Mouse (Mus musculus): ENCODE results near the gene Tubd1. TPM values are rescaled to one million over a fixed set of nuclear protein-coding genes. Genes with fewer than 3 reads are reported as not detected.

Gene Tubd1
- total RNA-seq, 2 experiments from 2014 or later = 3.5 to 3.7 TPM

DNA sequence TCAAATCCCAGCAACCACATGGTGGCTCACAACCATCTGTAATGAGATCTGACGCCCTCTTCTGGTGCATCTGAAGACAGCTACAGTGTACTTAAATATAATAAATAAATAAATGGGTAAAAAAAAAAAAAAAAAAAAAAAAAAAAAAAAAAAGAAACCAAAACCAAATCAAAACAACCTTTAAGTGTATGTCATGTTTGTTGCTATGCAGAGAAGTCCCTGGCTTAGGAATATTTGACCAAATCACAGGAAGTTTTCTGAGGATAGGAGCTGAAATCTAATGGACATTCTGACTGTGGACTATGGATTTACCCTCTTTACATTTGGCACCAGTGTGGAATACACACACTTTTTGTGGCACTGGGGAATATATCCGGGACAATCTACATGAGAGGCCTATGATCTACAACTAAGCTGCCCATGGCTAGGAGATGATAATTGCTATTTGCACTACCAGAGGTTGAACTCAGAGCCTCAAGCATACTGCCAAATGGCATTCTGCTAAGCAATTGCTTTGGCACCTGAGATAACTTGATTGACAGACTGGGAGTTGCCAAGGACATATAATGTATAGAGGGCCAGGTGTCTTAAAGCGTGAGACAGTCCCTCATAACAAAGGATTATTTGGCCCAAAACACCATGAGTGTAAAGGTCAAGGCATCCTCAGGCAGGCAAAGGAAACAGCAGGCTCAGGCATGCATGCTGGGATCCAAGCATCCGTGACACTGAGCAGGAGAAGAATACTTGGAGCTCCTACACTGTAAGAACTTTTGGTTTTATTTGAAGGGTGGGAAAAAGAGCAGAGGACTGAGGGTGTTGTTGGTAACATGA, 54.8 kb downstream of the Tubd1 start:
- DNase-seq = no peak

DNA sequence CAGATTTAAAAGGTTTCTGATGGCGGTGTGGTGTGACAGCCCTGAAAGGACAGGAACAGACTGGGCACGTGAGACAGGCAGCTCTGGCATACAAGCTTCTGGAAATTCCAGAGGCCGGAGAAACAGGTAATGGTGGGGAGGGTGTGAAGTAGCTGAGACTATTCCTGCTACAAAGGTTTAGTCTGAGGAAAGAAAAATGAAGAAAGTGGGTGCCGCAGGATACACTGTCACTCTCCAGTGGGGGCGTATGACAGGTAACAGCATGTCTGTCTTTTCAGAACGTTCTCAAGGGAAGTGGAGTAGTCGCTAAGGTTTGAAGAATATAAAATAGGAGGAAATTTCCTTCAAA, 55.4 kb downstream of the Tubd1 start:
- no peak for DNase-seq

DNA sequence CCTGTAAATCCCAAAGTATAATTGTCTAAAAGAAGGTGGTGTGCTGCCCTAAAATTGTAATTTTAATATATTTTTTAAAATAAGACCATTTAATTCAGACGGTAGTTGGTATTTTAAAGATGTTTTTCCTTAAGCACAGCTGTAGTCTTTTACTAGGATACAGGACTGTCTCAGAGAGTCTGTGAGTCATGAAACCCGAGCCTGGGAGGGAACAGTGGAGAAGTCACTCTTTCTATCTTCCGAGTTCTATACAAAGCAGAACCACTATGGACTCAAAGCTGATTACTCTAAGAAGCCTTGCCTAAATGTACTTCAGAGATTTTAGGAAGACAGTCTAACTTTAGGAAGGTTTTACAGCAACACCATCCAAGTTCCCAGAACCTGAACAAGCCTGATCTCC, 57.3 kb downstream of the Tubd1 start:
- DNase-seq = no peak

DNA sequence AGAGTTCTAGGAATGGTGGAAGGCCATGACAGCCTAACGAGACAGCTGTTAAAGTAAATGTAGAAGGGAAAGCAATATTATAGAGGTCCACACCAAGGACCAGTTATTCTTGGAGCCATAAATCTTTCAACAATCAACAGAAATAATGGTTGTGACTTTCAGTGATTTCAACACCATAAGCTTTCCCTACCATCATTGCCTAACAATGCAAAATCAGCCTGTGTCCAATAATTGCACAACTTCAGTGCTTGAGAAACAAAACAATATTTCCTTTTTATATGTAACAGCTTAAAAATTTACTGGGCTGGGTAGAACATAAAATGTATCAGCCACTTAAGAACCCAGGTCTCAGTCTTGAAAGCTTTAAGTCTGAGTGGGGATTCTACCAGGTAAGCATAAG, 58.9 kb downstream of the Tubd1 start:
- no peak for DNase-seq

DNA sequence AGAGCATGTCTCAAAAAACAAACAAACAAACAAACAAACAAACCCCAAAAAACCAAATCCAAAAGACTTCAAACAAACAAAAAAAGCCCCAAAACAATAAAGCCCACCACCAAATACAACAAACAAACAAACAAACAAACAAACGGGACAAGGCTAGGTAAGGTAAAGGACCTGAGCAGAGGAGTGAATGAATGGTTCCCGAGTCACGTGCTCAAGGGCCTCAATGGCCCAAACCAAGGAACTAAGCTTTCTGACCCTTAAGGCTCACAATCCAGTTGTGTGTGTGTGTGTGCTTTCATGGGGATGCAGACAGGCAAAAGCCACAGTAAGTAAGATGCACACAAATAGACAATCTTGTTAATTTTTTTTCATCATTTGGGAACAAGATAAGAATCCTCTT, 59.5 kb downstream of the Tubd1 start:
- no peak for DNase-seq

DNA sequence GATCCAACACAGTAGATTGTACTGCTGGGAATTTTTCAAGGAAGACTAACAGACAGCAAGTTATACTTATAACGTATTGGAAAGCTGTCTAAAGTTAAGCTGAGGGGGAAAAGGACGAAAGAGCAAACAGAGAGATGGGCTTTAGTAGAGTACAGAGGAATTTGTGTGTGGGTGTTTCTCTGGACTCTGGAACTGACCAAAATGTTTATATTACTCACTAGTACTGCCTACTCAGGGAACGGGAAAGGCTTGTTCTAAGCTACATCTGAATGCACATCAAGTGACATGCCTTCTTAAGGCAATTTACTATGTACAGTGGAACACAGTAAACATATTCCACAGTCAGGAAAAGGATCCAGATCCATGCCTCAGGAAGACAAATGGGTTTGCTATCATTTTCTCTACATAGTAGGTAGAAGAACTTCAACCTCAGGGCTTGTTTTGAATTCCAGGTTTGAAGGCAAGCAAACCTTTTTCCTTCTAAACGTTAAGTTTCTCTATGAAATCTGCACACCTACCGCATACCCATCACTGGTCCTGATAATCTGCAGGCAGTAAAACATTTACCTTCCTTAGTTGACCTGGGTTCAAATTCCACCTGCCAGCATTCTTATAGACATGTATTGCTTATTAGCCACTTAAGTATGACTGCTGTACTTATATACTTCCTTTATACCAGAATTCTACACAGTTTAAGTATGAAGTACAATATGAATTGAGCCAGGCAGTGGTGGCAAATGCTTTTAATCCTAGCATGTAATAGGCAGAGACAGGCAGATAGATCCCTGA, 60.1 kb downstream of the Tubd1 start:
- DNase-seq = no peak

DNA sequence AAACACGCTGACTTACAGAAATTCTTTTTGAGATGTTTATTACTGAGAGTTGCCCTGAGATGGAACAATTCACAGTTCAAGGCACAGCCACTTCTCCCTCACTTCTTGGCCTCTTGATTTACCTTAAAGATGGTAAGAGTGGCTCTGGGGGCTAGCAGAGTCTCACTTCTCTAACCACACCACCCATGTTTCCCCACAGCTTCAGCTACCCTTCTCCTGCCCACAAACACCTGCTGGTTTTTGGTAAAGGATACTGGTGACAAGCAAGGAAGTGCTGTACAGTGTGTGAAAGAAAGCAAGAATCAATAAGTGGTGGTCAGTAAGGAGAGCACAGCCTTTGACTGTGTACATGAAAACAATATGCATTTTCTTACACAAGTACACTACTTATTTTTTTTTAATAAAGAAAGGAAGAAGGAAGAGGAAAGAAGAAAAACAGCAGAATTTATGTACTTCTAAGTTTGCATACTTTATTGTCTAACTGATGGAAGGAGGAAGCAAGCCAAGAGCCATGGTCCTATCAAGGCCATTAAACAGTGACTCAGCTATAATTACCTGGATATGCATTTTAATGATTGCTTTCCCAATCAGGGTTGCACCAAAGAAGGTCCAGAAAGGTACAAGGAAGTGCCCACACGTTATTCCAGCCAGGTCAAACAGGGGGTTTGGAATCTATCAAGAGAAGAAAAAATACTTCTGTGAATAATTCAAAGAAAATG, 62.0 kb downstream of the Tubd1 start:
- no peak for DNase-seq

DNA sequence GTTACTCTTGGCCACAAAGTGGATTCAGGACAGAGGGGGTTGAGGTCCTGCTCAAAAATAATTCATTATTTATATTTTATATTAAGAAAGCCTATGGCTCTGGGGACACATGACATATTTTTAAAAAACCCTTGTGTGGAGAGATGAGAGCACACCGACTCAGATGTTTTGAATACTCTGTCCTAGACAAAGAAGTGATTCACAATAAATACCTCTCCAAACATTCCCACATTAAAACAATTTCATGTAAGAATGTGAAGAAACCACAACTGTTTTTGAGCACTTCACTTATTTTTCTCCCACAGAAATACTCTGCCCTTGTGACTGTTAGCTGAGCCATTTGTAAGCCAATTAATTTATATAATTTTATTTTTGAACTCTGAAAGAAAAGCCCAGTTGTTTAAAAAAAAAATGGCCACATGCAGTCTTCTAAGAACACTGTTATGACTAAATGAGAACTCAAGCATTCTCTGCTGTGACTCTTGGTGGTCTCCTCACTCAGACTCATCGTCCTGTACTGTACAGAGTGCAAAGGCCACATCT, 63.1 kb downstream of the Tubd1 start:
- no peak for DNase-seq

DNA sequence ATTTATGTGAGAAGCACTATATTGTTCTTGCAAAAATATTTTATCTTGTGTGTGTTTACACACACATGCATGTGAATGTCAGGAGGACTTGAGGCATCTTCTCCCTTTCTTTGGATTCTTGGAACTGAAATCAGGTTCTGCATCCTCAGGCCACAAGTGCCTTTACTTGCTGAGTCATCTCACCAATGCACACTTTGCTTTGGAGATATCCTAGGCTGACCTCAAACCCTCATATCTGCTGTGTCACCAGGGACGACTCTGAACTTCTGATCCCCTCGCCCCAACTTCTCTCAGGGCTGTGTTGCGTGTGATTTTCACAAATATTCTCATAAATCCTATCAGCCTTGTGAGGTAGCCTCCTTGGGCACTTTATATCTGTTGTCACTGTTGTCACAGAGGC, 65.4 kb downstream of the Tubd1 start:
- DNase-seq = no peak

DNA sequence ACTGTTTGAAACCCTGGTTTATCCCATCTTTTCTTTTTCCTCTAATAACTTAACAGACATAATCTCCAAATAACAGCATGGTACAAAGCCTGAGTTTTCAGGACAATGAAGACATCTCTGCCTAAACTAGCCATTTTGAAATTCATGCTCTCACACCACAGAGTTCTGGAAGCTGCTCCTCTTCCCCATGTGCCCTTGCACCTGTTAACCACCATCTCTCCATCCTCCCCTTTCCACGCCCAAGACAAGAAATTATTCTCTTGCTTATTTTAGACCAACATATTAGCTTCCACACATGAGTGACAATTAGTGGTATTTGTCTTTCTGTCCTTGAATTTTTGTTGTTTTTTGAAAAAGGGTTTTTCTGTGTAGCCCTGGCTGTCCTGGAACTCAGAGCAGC, 67.2 kb downstream of the Tubd1 start:
- DNase-seq = no peak

DNA sequence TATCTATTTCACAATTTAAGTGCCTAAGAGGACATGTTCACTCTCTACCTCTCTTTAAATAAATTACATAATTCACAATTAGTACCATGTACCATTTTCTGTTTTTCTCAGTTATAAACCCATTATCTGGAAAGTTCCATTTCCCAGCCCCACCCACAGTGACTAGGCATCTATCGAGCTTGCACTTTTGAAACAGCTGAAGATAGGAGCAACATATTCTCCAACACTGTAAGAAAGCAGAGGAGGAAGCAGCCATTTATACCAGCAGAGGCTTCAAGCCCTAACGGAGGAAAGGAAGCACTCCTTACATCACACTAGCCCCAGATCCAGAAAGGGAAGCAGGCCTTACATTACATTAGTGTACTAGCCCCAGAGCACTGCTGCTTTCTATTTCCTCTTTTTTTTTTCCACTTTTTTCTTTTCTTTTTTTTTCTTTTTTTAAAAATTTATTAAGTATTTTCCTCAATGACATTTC, 69.3 kb downstream of the Tubd1 start:
- DNase-seq = no peak

DNA sequence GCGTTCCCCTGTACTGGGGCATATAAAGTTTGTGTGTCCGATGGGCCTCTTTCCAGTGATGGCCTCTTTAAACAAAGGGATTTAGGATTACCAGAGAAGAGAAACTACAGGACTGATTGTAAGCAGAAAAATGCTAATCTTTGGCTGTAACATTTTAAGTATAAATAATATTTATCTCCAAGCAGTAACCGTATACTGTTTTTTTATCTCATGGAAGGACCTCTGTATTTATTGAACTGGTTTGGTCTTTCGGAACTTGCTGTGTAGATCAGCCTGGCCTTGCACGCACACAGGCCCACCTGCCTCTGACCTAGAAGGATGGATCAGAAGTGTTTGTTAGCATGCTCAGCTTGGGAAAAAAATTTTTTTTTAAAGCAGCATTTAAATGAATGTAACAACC, 69.8 kb downstream of the Tubd1 start:
- DNase-seq = no peak

Small RNA genes within 50 kb of the gene (microRNA-seq; reads per million reads assigned to microRNA genes)
- gene Mir21a = 3,392 to 5,342 reads per million in 2 experiments

Other genes with a start within 250 kb of the Tubd1 start
- gene Med13, start 187.4 kb upstream of the Tubd1 start, total RNA-seq (2021) = 10 to 100 TPM; 42.2 to 47.1 TPM
- 10 to 100 TPM; 43.5 to 55.6 TPM for gene Rnft1, start 60.3 kb upstream of the Tubd1 start, total RNA-seq (2021)
- 10 to 100 TPM; 36.8 to 43.3 TPM for gene Rps6kb1, start 186 bp upstream of the Tubd1 start, total RNA-seq (2021)
- 10 to 100 TPM; 55.6 to 58.5 TPM for gene Vmp1, start 138.8 kb downstream of the Tubd1 start, total RNA-seq (2021)
- 1 to 10 TPM; 8.1 to 8.5 TPM for gene Ptrh2, start 139.0 kb downstream of the Tubd1 start, total RNA-seq (2021)
- gene Cltc, start 212.6 kb downstream of the Tubd1 start, total RNA-seq (2021) = 100 to 1,000 TPM; 144 to 179 TPM

Measured in gastrocnemius, postnatal 10 days (tissue).